Mouse (Mus musculus) brain, embryonic 14.5 days (tissue): ENCODE results near the gene Atp5g3. TPM values are rescaled to one million over a fixed set of nuclear protein-coding genes. Genes with fewer than 3 reads are reported as not detected.
A peak's percentile ranks its signal among the peaks of the same experiment; 100 is the strongest.

Experiments used
- DNase-seq: peaks from one replicate; pipeline ENCODE4 v3.0.0-alpha.2; 2011; ENCODE audit warnings: low read depth
- CTCF ChIP-seq: fragments of 200-500 bp; IDR thresholded peaks from 2 replicates; pipeline ENCODE4 v1.5.1; 2012; ENCODE audit warnings: inconsistent platforms, mild to moderate bottlenecking, moderate library complexity, borderline replicate concordance; ENCODE audit not compliant: insufficient read depth, insufficient read length; ENCODE audit errors: extremely low read depth
- POLR2A ChIP-seq: fragments of 200-500 bp; IDR thresholded peaks from 2 replicates; pipeline ENCODE4 v1.6.1; 2012; ENCODE audit warnings: mild to moderate bottlenecking, inconsistent platforms, borderline replicate concordance; ENCODE audit not compliant: poor library complexity, insufficient read depth, insufficient read length, severe bottlenecking; ENCODE audit errors: extremely low read depth
- polyA plus RNA-seq: library from polyadenylated mRNA; depleted of rRNA; stranded (reverse); fragments of >200 nt; gene quantifications from 2 replicates; pipeline ENCODE4 v1.2.3, GENCODE M21; 2012; rRNA removed

Atp5g3 gene
- 685 and 755 TPM in 2 replicates for polyA plus RNA-seq

DNA sequence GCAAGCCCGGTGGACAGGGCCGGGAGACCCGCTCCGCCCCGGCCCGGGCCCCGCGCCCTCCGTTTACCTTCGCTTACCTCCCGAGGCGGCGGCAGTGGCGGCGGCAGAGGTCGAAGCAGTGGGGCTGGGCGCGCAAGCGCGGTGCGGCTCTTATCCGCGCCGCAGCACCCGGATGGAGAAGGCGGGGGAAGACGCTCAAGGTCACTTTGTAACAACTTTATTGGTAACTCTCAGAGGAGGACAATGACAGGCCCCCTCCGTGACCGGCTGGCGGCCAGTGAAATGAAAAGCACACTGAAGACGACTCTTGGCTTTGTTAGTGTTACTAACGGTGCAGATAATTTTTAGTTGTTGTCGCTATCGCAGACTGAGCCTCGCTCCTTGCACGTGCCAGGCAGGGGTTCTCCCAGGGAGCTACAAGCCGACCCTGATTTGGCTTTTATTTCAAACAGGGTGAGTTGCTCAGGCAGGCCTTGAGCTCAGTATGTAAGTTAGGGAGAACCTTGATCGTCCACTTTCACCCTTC is at the start of gene Atp5g3:
Atp5g3 (minus strand) TSS at position 152 of the 526 bp plus-strand sequence.
- DNase-seq: peak; percentile 97
- TF ChIP-seq POLR2A (peak; percentile 77; the same call in 1 of the 2 replicates), CTCF (no peak)

DNA sequence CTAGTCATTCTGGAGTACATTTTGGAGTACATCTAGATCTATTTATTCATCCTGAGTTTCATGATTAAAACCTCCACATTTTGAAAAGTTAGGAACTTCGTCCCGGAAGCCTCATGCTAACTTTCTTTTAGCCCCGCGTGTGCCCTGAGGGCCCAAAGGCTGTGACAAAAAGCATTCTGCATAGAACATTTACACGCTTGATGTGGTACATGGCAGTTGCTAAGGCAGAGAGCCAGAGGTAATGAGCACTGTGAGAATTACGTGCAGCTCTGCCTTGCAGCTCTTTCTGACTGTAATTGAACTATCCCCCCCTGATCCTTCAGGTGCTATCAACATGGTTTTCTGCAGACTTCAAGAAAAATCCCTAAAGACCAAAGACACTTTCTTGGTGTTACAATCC is 47.2 kb upstream of the Atp5g3 start:
- TF ChIP-seq POLR2A (no peak), CTCF (no peak)
- peak; percentile 85 for DNase-seq

DNA sequence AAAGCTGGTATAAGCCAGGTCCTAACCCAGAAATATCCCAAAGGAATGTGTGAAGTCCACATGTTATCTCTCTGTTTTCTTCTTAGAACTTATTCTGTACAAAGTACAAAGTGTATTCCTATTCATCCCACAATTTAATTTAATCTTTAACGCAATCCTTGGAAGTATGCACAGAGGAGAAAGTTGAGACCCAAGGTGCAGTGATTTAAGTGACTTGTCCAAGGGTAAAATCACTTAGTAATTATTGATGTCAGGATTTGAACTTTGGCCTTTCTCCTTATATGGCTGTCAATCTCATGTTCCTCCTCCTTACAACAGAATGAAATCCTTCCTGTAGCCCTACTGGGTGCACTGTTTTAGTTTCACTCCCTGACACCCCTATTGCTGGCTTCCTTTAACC is 42.5 kb upstream of the Atp5g3 start:
- TF ChIP-seq POLR2A: no peak
- TF ChIP-seq CTCF: no peak
- no peak for DNase-seq

DNA sequence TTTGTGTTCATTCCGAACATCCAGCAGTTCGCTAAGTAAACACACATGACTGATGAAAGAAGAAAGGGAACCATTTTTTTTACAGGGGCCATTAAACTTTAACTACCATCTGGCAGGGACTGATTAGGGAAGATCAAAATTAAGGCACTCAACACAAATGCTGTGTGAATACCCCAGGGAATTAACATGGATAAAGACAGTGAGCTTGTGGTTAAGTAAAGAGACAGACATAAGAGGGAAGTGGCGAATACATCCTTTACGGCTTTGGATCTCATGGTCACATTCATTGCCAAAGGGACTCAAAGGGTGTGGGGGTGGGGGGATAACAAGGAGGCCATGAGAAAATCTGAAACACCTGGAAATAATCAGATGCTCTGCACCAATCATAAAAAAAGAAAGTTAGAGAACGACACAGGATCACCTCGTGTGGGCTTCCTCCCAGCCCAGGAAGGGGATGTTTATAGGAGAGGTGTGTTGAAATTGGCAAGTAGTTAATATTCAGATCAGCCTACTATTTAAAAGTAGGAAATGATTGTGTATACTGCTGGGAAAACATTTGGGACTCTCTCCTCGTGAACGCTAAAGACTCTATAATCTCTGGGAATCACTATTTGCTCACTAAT is 41.6 kb upstream of the Atp5g3 start:
- peak; percentile 44 for DNase-seq
- no peak for TF ChIP-seq CTCF
- no peak for TF ChIP-seq POLR2A

DNA sequence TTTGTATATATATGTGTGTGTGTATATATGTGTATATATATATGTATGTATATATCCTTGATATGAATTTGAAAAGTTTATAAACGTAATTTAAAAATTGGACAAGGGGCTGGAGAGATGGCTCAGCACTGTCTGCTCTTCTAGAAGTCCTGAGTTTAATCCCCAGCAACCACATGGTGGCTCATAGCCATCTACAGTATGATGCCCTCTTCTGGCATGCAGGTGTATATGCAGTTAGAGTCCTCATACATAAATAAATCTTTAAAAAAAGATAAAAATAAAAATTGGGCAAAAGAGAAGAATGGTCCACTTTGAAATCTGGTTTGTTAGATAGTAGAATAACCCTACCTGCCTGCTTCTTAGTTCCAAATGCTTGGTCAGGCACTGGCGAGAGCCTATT is 36.2 kb upstream of the Atp5g3 start:
- no peak for DNase-seq
- TF ChIP-seq CTCF (no peak), POLR2A (no peak)

DNA sequence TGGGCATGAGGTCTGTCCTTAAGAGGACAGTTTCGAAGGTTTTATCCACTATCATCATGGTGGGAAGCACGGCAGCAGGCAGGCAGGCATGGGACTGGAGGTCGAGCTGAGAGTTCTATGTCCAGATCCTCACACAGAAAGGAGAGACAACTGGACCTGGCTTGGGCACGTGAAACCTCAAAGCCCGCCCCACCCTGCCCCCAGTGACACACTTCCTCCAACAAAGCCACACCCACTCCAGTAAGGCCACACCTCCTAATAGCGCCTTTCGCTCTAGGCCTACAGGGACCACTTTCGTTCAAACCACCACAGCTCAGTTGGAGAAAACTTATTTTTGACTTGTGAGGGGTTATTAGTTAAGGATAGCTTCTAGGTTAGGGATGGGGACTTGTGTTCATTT is 32.6 kb upstream of the Atp5g3 start:
- no peak for DNase-seq
- TF ChIP-seq POLR2A: no peak
- TF ChIP-seq CTCF: no peak

DNA sequence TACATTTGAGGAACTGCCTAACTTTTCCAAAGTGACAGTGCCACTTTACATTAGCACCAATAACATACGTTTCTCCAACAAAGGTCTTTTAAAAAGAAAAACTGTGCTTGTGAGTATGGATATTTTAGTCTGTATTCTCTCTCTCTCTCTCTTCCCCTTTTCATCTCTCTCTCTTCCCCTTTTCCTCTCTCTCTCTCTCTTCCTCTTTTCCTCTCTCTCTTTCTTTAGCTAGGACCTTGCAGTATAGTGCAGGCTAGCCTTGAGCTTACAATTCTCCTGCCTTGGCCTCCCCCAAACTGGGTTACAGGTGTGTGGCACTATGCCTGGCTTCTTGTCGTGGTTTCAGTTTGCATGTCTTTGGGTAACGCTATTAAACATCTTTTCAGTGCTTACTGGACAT is 31.7 kb upstream of the Atp5g3 start:
- TF ChIP-seq CTCF (no peak), POLR2A (no peak)

DNA sequence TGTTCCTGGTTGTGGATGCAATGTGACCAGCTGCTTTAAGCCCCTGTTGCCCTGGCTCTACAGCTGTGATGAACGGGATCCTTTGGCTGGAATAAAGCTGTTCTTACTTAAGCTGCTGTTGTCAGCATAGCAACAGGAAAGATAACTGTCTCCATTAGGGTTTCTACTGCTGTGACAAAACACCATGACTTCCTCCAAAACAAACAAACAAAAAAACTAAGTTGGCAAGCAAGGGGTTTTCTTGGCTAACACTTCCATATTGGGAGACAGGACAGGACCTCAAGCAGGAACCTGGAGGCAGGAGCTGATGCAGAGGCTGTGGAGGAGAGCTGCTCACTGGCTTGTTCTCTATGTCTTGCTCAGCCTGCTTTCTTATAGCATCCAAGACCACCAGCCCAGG is 30.2 kb upstream of the Atp5g3 start:
- TF ChIP-seq POLR2A (no peak), CTCF (no peak)
- DNase-seq: no peak

More for the DNA sequence above, 31.7 kb upstream of the Atp5g3 start:
- no peak for DNase-seq

DNA sequence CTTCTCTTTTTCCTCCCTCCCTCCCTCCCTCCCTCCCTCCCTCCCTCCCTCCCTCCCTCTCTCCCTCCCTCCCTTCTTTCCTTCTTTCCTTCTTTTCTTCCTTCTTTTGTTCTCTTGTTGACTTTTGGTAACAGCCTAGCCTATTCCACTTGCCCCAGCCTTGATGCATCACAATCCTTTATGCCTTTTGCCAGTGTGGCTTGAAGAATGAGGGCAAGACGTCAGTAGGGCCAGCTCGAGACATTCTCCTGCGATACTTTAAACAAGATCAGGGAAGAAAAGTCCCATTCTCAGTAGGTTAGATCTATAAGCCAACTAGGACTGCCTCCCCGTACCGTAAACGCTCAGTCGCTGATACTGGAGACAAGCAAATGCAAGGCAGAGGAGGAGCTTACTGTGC is 29.3 kb upstream of the Atp5g3 start:
- no peak for DNase-seq
- no peak for TF ChIP-seq POLR2A

DNA sequence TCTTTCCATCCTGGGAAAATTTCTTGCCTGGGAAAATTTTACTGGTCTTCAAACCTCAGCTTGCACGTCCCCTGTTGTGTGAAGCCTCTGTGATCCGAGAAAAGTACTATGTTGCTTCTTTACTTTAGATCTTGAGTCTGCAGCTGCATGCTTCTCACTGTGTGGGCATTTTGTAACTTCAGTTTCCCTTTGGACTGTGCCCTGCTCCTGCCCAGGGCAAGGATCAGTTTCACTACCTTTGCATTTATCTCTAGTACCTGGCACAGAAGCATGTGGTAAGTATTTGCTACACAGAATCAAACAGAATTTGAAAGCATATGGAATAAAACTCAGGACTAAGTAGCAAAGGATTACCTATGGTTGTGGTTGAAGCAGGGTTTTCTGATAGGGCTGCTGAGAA is 27.8 kb upstream of the Atp5g3 start:
- no peak for DNase-seq
- TF ChIP-seq CTCF (no peak), POLR2A (no peak)

DNA sequence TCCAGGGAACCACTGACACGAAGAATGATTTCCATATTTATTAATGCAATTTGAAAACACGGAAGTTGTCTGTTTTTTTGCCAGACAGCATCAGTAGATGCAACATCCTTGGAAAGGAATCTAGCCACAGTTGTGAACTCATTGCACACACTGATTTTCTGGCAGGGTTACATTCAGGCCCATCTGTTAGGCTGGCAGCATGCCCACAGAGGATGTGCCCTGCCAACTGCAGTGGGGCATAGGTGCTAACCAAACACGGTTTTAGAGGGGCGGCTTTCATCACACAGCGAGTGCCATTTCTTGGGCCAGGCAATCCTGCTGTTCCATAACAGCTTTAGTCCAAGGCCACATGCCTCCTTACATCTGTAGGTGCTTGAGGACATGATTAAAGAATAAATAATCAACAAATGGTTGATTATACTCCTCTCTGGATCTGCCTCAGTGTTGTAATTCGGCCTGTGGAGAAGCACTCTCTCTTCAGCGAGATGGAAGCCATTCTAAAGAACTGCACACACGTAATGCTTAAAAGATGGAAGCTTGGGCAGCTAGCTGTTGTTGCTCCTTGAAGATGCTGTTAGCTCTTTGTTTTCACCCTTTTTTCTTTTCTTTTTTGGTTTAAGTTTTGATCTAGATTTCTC is 21.7 kb upstream of the Atp5g3 start:
- DNase-seq: peak; percentile 93
- TF ChIP-seq POLR2A (no peak), CTCF (no peak)

DNA sequence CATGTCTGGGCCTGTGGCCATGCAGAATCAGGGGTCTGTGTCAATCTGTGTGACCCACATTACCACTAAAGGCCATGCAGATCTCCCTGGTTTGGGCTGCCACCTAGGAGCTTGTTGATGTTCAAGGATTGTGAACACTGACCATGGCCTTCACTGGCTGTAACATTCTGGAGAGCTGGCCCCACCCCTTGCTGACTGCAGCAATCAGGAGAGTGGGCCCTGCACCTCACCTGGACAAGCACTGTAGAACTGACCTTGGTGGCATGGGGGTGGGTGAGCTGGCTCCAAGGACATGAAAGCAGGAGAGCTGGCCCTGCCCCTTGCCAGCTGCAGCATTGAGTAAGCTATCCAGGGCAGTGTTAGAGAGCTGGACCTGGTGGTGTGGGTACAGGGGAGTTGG is 16.6 kb upstream of the Atp5g3 start:
- no peak for DNase-seq
- TF ChIP-seq CTCF (no peak), POLR2A (no peak)

DNA sequence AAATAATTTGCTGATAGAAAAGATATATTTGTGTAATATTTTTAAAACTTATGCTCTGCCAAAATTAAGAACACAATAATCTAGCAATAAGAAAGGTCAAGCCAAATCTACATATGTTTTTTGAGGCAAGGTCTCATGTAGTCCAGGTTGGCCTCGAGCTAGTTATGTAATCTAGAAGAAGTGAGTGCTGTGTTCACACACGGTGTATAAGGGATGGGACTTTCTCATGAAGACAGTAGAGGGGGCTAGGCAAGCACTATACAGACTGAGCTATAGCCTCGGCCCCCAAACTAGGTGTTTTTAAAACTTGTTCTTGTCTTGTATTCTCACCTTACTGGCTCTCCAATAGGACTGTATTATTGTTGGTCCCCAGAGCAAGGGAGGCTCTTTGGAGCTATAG is 14.4 kb upstream of the Atp5g3 start:
- no peak for TF ChIP-seq CTCF
- no peak for TF ChIP-seq POLR2A
- DNase-seq: peak; percentile 15
